Mouse (Mus musculus): ENCODE results near the gene Mpped2. TPM values are rescaled to one million over a fixed set of nuclear protein-coding genes. Genes with fewer than 3 reads are reported as not detected.

The Mpped2 gene
- polyA plus RNA-seq, 1 experiment from 2014 or later = 197 TPM

DNA sequence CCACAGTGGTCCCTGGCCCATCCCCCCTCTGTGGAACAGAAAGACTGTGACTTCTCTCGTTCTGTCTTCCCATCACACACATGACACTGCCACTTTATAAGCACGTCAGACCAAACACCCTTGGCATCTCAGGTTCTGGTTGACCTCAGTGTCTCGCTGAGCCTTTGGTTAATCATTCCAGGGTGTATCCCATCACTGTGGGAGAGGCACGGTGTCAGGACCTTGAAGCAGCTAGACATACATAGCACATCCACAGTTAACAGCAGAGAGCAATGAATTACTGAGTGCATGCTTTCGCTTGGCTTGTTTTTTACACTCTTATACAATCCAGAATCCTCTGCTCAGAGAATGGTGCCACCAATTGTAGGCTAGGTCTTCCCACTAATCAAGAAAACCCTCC lies 60.6 kb downstream of the Mpped2 start:
- WGBS = 88% methylated on average over 5 of the region's 5 CpGs
- H3K9me3 ChIP-seq (replicated peaks) = no peaks in the 10 kb centered on the region
- H3K4me1 ChIP-seq = peaks cover 41% of the 10 kb centered on the region
- no peaks in the 10 kb centered on the region for H3K27me3 ChIP-seq
- no peak for ATAC-seq
- H3K4me2 ChIP-seq = no peak overlapping the region
- no peak overlapping the region for H3K27ac ChIP-seq
- H3K9ac ChIP-seq = no peak overlapping the region
- H3K4me3 ChIP-seq = no peak overlapping the region
- peaks cover 19% of the 10 kb centered on the region for H3K36me3 ChIP-seq (ENCODE audit: poor library complexity, severe bottlenecking)

DNA sequence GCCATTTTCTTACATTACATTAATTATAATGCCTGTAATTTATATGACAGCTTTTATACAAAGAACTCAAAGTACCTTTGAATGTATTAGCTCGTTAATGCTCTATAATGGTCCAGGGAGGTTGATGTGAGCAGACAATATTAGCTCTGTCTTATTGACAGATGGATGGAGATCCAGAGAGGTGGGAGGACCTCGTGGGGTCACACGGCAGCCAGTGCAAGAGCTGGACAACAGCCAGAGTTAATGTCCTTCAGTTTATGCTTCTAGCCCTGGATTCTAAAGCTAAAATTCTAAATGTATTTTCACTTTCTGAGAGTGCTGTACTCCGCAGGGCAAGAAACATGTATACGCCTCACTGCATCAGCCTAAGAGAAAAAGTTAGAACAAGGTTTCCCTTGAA lies 61.6 kb downstream of the Mpped2 start:
- H3K4me1 ChIP-seq = peaks cover 41% of the 10 kb centered on the region
- no peaks in the 10 kb centered on the region for H3K9me3 ChIP-seq (replicated peaks)
- WGBS = 50% methylated on average over 5 of the region's 5 CpGs
- H3K4me2 ChIP-seq = no peak overlapping the region
- no peak overlapping the region for H3K4me3 ChIP-seq
- H3K27me3 ChIP-seq = no peaks in the 10 kb centered on the region
- ATAC-seq = no peak
- peaks cover 19% of the 10 kb centered on the region for H3K36me3 ChIP-seq (ENCODE audit: poor library complexity, severe bottlenecking)
- no peak overlapping the region for H3K9ac ChIP-seq
- no peak overlapping the region for H3K27ac ChIP-seq

DNA sequence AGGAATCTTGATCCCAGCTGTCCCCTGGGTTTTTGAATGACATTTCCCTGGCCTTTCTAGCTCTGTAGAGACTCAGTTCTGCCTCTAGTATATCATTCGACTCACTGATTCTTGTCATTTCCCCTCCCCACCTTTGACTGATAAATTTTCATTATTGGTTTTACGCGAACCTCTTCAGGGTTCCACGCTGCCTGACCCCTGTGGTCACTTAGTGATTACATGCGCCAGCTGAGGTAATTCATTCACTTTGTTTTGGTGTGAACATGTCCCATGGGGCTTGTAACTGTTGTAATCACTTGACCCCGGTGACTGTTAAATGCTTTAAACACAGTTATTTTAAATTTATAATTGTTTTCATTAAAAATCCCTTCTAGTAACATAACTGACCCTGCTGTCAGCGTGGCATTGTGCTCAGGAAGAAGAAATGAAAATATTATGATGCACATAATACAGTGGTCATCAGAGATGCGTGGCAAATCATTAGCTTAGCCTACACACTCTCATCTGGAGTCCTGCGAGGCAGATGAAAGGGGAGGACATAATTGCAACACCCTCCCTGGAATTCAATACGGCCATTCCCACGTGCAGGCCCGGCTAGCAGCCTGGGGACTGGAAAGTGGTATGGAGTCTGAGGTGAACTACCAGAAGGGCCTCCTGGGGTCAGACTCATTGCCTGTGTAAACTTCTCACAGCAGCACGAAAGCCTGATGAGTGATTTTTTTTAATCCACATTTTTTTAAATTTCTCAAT lies 63.5 kb downstream of the Mpped2 start:
- Histone ChIP-seq H3K36me3 (ENCODE audit: poor library complexity, severe bottlenecking) (peaks cover 13% of the 10 kb centered on the region; the same call in 1 of the 2 replicates), H3K4me1 (peaks cover 40% of the 10 kb centered on the region), H3K4me3 (no peak overlapping the region), H3K27me3 (no peaks in the 10 kb centered on the region), H3K9me3 (replicated peaks) (no peaks in the 10 kb centered on the region), H3K9ac (no peak overlapping the region), H3K27ac (no peak overlapping the region; the same call in 1 of the 2 replicates), H3K4me2 (no peak overlapping the region)
- ATAC-seq = peak; percentile 26; the same call in 1 of the 2 replicates
- WGBS = 31% methylated on average over 13 of the region's 13 CpGs

DNA sequence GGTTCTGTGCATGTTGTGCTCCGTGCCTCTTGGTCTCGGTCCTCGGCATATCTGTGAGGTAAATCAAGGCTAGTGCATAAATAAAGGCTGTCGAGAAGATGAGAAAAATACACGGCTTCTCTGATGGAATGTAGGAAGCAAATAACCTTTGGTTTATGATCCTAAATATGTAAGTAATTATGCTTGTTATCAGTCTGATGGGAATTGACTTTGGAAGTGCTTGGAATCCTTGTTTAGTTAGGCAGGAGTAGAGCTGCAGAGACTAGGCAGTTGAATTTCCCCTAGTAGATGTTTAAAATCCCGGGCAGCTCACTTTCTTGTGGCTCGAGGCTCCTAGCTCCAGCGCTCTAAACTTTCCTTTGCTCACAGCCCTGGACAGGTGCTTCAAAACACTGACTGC lies 69.9 kb downstream of the Mpped2 start:
- peaks cover 17% of the 10 kb centered on the region for H3K36me3 ChIP-seq (ENCODE audit: poor library complexity, severe bottlenecking)
- no peaks in the 10 kb centered on the region for H3K9me3 ChIP-seq (replicated peaks)
- H3K9ac ChIP-seq = no peak overlapping the region
- peaks cover 6% of the 10 kb centered on the region; the same call in 1 of the 2 replicates for H3K4me1 ChIP-seq
- H3K4me3 ChIP-seq = no peak overlapping the region
- ATAC-seq = no peak
- no peaks in the 10 kb centered on the region for H3K27me3 ChIP-seq
- WGBS = 91% methylated on average over 8 of the region's 8 CpGs
- no peak overlapping the region for H3K4me2 ChIP-seq
- no peak overlapping the region for H3K27ac ChIP-seq

DNA sequence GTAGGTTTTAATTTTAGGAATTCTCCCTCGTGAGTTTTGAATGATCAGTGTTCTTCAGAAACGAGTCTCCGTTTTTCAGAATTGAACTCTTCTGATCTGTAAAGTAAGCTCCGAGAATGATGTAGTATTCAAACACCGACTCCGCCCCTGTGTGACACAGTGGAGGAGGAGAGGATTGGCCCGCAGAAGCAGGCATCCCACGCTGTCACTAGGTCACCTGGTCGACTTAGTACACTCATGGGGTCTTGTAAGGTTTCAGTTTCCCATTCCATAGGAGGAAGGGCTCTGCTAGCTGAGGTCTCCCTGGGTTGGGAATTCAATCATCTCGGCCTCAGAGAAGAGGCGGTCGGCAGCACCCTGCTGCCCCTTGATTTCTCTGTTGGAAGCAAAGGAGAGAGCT lies 76.2 kb downstream of the Mpped2 start:
- ATAC-seq = no peak
- WGBS = 84% methylated on average over 12 of the region's 12 CpGs
- no peaks in the 10 kb centered on the region for H3K9me3 ChIP-seq (replicated peaks)
- H3K36me3 ChIP-seq (ENCODE audit: poor library complexity, severe bottlenecking) = peaks cover 23% of the 10 kb centered on the region
- no peak overlapping the region for H3K4me2 ChIP-seq
- no peak overlapping the region for H3K27ac ChIP-seq
- H3K4me1 ChIP-seq = 0 out of 2 replicates have a peak, but pooled peaks cover under 1% of the 10 kb centered on the region
- no peaks in the 10 kb centered on the region for H3K27me3 ChIP-seq
- H3K9ac ChIP-seq = no peak overlapping the region
- no peak overlapping the region for H3K4me3 ChIP-seq

DNA sequence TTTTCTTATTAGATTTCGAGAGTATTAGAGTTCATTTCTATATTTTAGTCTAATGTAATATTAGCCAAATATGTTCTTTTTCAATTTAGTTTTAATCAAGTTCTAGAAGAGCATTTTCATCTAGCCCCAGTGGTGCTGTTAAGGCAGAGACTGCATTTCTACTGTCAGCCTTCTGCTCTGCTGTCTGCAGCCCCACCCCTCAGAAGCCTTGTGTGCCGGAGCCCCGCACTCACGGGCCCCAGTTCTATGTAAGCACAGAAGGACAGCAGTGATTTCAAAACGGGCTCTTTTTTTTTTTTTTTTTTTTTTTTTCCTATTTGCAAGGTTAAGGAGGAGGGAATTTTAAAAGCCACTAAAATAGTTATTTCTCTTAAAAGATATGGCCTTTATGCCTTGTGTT lies 79.6 kb downstream of the Mpped2 start:
- Histone ChIP-seq H3K4me1 (peaks cover 7% of the 10 kb centered on the region; the same call in 1 of the 2 replicates), H3K9ac (no peak overlapping the region), H3K27me3 (no peaks in the 10 kb centered on the region), H3K27ac (no peak overlapping the region), H3K9me3 (replicated peaks) (no peaks in the 10 kb centered on the region), H3K36me3 (ENCODE audit: poor library complexity, severe bottlenecking) (peaks cover 9% of the 10 kb centered on the region), H3K4me2 (no peak overlapping the region), H3K4me3 (no peak overlapping the region)
- ATAC-seq = peak; percentile 74
- WGBS = 37% methylated on average over 5 of the region's 5 CpGs

DNA sequence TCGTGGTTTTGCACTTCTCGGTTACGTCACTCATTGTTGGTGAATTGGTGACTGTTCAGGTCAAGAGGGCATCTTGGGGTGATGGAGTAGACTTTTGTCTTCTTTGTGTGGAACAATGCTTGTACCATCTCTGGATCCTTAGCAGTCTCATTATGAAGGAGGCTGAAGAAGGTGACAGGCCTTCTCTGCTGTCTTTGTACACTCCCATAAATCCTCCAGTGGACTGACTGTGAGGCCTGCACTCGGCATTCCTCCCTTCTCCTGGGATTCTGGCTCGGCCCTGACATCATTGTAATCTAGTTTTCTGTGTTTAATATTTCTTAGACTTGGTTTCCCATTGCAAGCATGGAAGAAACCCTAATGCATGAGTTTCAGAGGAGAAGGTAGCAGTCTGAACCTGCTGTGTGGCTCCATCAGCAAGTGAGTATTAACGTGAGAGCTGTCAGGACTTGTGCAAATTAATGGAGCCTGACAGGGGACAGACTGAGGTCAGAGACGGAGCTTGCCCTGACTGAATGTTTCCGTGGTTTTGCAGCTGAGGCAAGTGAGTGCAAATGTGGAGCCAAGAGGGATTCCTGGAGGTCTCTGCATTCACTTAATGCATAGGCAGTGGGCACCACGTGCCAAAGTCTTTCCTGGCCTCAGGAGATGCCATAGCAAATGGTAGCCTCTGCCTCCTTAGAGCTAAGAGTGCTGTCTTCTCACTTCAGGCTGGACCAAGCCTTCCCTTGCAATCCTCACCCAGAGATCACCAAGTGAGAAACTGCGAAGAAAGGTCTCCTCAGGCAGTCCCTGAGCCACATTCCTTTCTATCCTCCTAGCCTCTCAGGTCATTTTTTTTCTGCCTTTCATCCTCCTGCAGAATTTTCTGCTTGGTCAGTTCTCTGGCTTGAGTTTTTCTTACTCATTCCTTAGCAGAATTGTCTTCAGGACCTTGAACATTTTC lies 81.5 kb downstream of the Mpped2 start:
- H3K9ac ChIP-seq = no peak overlapping the region
- H3K27ac ChIP-seq = no peak overlapping the region; the same call in 1 of the 2 replicates
- ATAC-seq = no peak
- no peaks in the 10 kb centered on the region for H3K27me3 ChIP-seq
- H3K36me3 ChIP-seq (ENCODE audit: poor library complexity, severe bottlenecking) = peaks cover 4% of the 10 kb centered on the region
- H3K4me3 ChIP-seq = no peak overlapping the region
- H3K4me1 ChIP-seq = peaks cover 7% of the 10 kb centered on the region; the same call in 1 of the 2 replicates
- 66% methylated on average over 10 of the region's 10 CpGs for WGBS
- H3K4me2 ChIP-seq = no peak overlapping the region
- no peaks in the 10 kb centered on the region for H3K9me3 ChIP-seq (replicated peaks)

DNA sequence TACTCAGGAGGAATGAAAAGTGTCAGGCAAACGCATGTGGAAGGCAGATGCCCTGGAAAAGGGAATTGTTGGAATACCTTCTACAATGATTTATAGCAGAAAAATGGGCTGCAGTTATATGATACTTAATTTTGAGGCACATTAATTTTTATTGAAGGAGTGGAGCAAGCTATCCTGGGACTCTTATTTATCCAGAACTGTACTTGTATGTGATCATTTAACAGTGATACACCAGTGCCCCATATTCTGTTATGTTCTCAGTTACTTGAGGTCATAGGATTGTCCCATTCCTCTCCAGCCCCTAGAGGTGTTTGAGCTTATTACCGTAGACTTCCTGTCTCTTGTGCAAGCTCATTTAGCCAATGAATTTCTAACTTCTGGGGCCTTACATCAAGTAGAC lies 82.9 kb downstream of the Mpped2 start:
- WGBS = 96% methylated on average over 2 of the region's 2 CpGs
- H3K27me3 ChIP-seq = no peaks in the 10 kb centered on the region

DNA sequence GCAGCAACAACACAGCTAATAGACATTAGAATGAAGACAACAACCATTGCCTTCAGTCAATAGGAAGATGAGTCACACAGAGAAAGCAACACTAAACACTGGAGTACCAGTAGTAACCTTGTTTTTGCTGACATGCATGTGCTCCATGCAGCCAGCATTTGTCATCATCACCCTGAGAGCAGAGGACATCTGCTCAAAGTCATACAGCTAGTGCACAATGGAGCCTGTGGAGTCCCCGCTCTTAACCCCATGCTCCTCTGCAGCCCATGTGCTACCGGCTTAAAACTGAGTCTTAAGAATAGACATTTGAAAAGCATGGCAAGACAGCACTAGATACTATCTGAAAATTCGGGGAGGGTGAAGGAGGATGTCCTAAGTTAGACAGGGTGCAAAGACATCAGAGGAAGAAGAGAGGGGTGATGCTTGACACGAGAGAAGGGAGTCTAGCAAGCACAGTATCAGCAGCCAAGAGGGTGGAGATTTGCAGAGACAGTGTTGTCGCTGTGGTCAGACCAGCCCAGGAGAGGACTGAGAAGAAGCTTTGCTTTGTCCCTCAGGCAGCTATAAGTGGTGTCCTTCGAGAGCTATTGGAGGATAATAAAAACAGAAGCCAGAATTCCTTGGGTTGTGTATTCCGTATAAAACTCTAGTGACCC lies 85.9 kb downstream of the Mpped2 start:
- Histone ChIP-seq H3K4me2 (no peak overlapping the region), H3K9me3 (replicated peaks) (no peaks in the 10 kb centered on the region), H3K36me3 (ENCODE audit: poor library complexity, severe bottlenecking) (peaks cover 15% of the 10 kb centered on the region), H3K27ac (no peak overlapping the region), H3K4me3 (no peak overlapping the region), H3K27me3 (no peaks in the 10 kb centered on the region), H3K4me1 (peaks cover 31% of the 10 kb centered on the region), H3K9ac (no peak overlapping the region)
- ATAC-seq = no peak
- 89% methylated on average over 7 of the region's 7 CpGs for WGBS

More for the DNA sequence above, 82.9 kb downstream of the Mpped2 start:
- peaks cover 15% of the 10 kb centered on the region for H3K4me1 ChIP-seq
- no peak overlapping the region for H3K27ac ChIP-seq
- H3K4me3 ChIP-seq = no peak overlapping the region
- H3K36me3 ChIP-seq (ENCODE audit: poor library complexity, severe bottlenecking) = peaks cover 4% of the 10 kb centered on the region
- no peak overlapping the region for H3K4me2 ChIP-seq
- no peak overlapping the region for H3K9ac ChIP-seq
- no peak for ATAC-seq
- no peaks in the 10 kb centered on the region for H3K9me3 ChIP-seq (replicated peaks)

DNA sequence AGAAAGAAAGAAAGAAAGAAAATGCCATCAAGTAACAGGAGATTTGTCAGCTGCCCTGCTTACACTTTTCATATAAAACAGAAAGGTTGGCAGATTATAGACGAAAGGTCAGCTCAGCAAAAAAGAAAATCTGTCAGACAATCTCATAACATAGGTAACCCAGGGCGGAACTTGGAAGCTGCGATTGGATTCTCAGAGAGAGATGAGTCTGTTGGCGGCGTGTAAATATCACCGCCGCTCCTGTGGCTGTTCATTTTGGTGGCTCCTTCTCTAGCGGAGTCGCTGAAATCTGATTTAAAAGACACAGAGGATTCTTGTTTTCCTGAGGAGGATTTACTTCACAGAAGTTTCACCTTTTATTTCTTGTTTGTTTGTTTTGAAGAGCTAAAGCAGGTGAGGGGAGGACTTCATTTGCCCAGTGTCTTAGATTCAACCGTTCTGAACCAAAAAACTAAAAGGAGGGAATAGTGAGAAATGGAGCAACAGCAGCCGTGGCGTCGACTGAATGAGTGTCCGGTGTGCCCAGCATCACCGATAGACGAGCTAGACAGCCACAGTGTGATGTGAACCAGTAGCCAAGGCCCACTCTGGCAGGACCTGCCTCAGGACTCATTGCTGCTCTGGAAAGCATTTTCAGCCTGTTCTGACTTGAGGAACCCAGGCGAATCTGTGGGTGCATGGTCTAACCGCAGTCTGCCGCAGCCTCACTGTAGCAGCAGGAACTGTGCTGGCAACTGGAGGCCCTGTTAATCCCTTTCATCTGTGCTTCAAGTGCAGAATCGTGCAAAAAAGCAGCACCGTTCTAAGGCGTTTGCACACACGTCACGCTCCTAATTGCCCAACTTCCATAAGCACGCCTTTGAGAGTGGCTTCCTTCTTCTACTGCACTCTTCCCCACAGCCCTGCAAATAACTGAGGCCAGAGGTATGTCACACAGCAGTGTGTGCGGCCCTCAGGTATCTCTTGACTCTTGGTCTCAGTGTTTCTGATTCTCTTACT lies 88.4 kb downstream of the Mpped2 start:
- WGBS = 60% methylated on average over 26 of the region's 26 CpGs
- H3K4me1 ChIP-seq = peaks cover 24% of the 10 kb centered on the region
- peak overlapping the region; percentile 69 for H3K27ac ChIP-seq
- H3K36me3 ChIP-seq (ENCODE audit: poor library complexity, severe bottlenecking) = peaks cover 31% of the 10 kb centered on the region
- H3K4me3 ChIP-seq = no peak overlapping the region
- peak; percentile 69 for ATAC-seq
- H3K4me2 ChIP-seq = no peak overlapping the region
- peak overlapping the region; percentile 16; the same call in 1 of the 2 replicates for H3K9ac ChIP-seq
- no peaks in the 10 kb centered on the region for H3K9me3 ChIP-seq (replicated peaks)
- H3K27me3 ChIP-seq = no peaks in the 10 kb centered on the region

DNA sequence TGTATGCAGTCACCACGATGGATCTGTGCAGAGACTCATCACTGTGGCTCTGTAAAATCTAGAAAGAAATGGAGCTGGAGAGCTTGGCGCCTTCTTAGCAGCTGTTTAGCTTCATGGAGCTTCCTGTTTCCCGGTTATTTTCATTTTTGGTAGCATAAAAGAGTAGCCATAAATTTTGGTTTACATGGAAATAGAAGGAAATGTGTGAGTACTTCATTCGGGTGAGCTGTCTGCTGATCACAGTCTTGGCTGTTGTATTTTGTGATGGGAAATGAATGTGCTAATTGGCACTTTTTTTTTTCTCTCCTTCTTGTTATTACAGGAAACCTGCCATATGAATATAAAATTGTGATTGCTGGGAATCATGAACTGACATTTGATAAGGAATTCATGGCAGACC lies 90.2 kb downstream of the Mpped2 start:
- Histone ChIP-seq H3K9ac (no peak overlapping the region), H3K27me3 (no peaks in the 10 kb centered on the region), H3K4me1 (peaks cover 33% of the 10 kb centered on the region), H3K4me2 (no peak overlapping the region), H3K36me3 (ENCODE audit: poor library complexity, severe bottlenecking) (peaks cover 31% of the 10 kb centered on the region), H3K9me3 (replicated peaks) (no peaks in the 10 kb centered on the region), H3K27ac (0 out of 2 replicates have a peak overlapping the region, but pooled peaks have one; percentile 6), H3K4me3 (no peak overlapping the region)
- WGBS = 68% methylated on average over 4 of the region's 4 CpGs
- ATAC-seq = no peak

Data from forebrain, embryonic 13.5 days (tissue).